Mouse (Mus musculus) G1E (cell line): ENCODE data around the gene Frrs1l.

Experiments used
- CTCF ChIP-seq: IDR thresholded peaks from 2 replicates; pipeline ENCODE4 v1.5.1; 2012; ENCODE audit warnings: low read depth, low read length, inconsistent platforms, mixed read lengths
- POLR2AphosphoS5 ChIP-seq: IDR thresholded peaks from 2 replicates; pipeline ENCODE4 v1.6.1; 2012; ENCODE audit warnings: low read depth, low read length, inconsistent platforms; ENCODE audit not compliant: insufficient replicate concordance

GRCm38 (mm10) chr4:56991951-56992350 is 1.8 kb upstream of the Frrs1l start:
- TF ChIP-seq POLR2AphosphoS5 (no peak), CTCF (no peak)
